Mouse (Mus musculus) limb, embryonic 10.5 days (tissue): Measurements from ENCODE around the gene Cgas. TPM values are rescaled to one million over a fixed set of nuclear protein-coding genes. Genes with fewer than 3 reads are reported as not detected.

Experiments used
- DNase-seq: peaks from one replicate; pipeline ENCODE4 v3.0.0-alpha.2; 2017; ENCODE audit warnings: low spot score
- H3K27ac ChIP-seq: fragments of 300-500 bp; sonication (generic); 2 replicates; pipeline ENCODE4 v1.5.1; 2016; ENCODE audit warnings: mild to moderate bottlenecking
- H3K27me3 ChIP-seq: fragments of 300-500 bp; sonication (generic); 2 replicates; pipeline ENCODE4 v1.6.1; 2016; ENCODE audit warnings: low read depth, mild to moderate bottlenecking; ENCODE audit not compliant: poor library complexity, severe bottlenecking
- H3K36me3 ChIP-seq: fragments of 300-500 bp; sonication (generic); 2 replicates; pipeline ENCODE4 v1.6.1; 2016; ENCODE audit warnings: mild to moderate bottlenecking, moderate library complexity
- H3K4me1 ChIP-seq: fragments of 300-500 bp; sonication (generic); 2 replicates; pipeline ENCODE4 v1.6.1; 2016
- H3K4me3 ChIP-seq: fragments of 300-500 bp; sonication (generic); 2 replicates; pipeline ENCODE4 v1.5.1; 2016; ENCODE audit warnings: mild to moderate bottlenecking, moderate library complexity
- H3K9me3 ChIP-seq: fragments of 300-500 bp; sonication (generic); replicated peaks from 2 replicates; pipeline ENCODE4 v1.6.1; 2016; ENCODE audit warnings: mild to moderate bottlenecking
- WGBS: fragments of 180-500 bp; shearing (Covaris S2); methylation state at CpG from one replicate; pipeline ENCODE4 v1.1.7; 2016; 5-methylcytosine and 5-hydroxymethylcytosine counted together
- microRNA-seq: library from miRNA; unstranded; fragments of <30 nt; microRNA quantifications from one replicate; pipeline ENCODE4, GENCODE M21; 2017
- polyA plus RNA-seq: library from polyadenylated mRNA; unstranded; fragments of >200 nt; fragmentation: Nextera tagmentation; extraction: Ambion mirVana; gene quantifications from 2 replicates; pipeline ENCODE4 v1.2.1, GENCODE M21; 2016

Cgas gene
- polyA plus RNA-seq, 1 experiment from 2014 or later, result 0.45 TPM

- H3K4me3 ChIP-seq, result peak overlapping the region; percentile 47
- peaks cover 73% of the 10 kb centered on the region for H3K27me3 ChIP-seq
- H3K4me1 ChIP-seq, result peaks cover 9% of the 10 kb centered on the region
- no peaks in the 10 kb centered on the region for H3K36me3 ChIP-seq
- DNase-seq, result no peak
- H3K27ac ChIP-seq, result no peak overlapping the region
- 35% methylated on average over 11 of the region's 11 CpGs for WGBS
- H3K9me3 ChIP-seq, result no peaks in the 10 kb centered on the region
Observed at GRCm38 (mm10) chr9:78395244-78395629, 47.8 kb downstream of the Cgas start.

- 65% methylated on average over 7 of the region's 7 CpGs for WGBS
- H3K9me3 ChIP-seq, result no peaks in the 10 kb centered on the region
- no peak overlapping the region for H3K27ac ChIP-seq
- H3K36me3 ChIP-seq, result no peaks in the 10 kb centered on the region
- no peak overlapping the region for H3K4me3 ChIP-seq
- no peak for DNase-seq
- peaks cover 73% of the 10 kb centered on the region for H3K27me3 ChIP-seq
- H3K4me1 ChIP-seq, result peaks cover 9% of the 10 kb centered on the region
Observed at GRCm38 (mm10) chr9:78394602-78395001, 48.4 kb downstream of the Cgas start.

DNA sequence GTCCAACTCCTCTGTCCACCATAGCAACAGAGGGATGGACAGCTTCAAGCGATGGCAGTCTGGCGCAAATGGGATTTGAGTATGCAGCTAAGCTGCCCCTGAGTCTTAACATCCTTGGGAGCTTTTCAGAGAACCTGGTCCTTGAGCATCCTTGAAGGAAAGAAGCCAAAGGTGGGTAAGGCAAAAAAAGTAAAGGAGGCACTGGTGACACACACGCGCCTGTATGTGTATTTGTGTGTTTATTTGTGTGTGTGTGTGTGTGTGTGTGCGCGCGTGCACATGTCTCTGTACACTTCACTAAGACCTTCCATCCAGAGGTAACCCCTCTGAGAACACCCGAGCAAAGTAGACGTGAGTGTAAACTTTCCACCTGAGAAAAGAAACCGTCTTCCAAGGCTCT is 49.3 kb downstream of the Cgas start:
- Histone ChIP-seq H3K4me1 (peaks cover 9% of the 10 kb centered on the region), H3K27ac (no peak overlapping the region), H3K9me3 (no peaks in the 10 kb centered on the region), H3K36me3 (no peaks in the 10 kb centered on the region), H3K27me3 (peaks cover 73% of the 10 kb centered on the region), H3K4me3 (no peak overlapping the region)
- WGBS, result 87% methylated on average over 10 of the region's 10 CpGs
- DNase-seq, result no peak

- Histone ChIP-seq H3K27me3 (peaks cover 38% of the 10 kb centered on the region), H3K9me3 (no peaks in the 10 kb centered on the region), H3K4me3 (no peak overlapping the region), H3K4me1 (no peaks in the 10 kb centered on the region), H3K36me3 (no peaks in the 10 kb centered on the region), H3K27ac (no peak overlapping the region)
- no peak for DNase-seq
- 59% methylated on average over 5 of the region's 5 CpGs for WGBS
Observed at GRCm38 (mm10) chr9:78389981-78390380, 53.1 kb downstream of the Cgas start.

DNA sequence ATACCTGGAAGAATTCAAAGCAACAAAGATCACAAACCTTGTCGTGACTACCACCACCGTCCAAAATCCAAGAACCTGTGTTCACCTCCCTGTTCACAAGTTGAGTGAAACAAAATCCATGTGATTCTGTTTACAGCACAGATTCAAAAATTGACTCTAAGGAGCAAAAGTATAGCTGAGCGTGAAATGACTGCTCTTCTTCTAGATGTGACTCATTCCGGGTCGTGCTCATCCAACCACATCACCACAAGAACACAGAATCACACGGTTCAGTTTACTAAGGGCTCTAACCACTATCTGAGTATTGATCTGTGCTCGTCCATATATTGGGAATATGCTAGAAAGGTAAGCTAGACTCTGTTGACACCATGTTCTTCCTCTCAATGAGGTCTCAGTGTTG is 56.1 kb downstream of the Cgas start:
- Histone ChIP-seq H3K9me3 (no peaks in the 10 kb centered on the region), H3K27ac (no peak overlapping the region), H3K27me3 (peaks cover 7% of the 10 kb centered on the region; the same call in 1 of the 2 replicates), H3K36me3 (no peaks in the 10 kb centered on the region), H3K4me3 (no peak overlapping the region), H3K4me1 (no peaks in the 10 kb centered on the region)
- DNase-seq, result no peak
- WGBS, result 91% methylated on average over 7 of the region's 7 CpGs

DNA sequence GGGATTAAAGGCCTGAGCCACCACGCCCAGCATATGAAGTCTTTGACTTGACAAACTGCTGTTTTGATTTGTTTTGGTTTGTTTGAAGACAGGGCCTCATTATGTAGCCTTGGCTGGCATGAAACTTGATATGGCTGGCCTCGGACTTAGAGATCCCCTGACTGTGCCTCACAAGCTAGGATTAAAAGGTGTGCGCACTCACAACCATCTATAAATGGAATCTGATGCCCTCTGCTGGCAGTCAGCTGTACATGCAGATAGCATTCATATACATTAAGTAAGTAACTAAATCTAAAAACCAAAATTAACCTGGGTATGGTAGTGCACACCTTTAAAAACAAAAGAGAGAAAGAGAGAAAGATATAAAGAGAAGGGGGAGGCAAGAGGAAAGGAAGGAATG is 57.1 kb downstream of the Cgas start:
- DNase-seq, result no peak
- 51% methylated on average over 3 of the region's 3 CpGs for WGBS
- H3K36me3 ChIP-seq, result no peaks in the 10 kb centered on the region
- no peaks in the 10 kb centered on the region for H3K9me3 ChIP-seq
- no peak overlapping the region for H3K4me3 ChIP-seq
- H3K4me1 ChIP-seq, result no peaks in the 10 kb centered on the region
- no peak overlapping the region for H3K27ac ChIP-seq
- H3K27me3 ChIP-seq, result 0 out of 2 replicates have a peak, but pooled peaks cover 3% of the 10 kb centered on the region

Small RNA genes lying within 50 kb of the gene (microRNA-seq; reads per million reads assigned to microRNA genes)
- not detected for gene Gm26377

Other genes starting within 250 kb of the Cgas start
- not detected in 2 replicates for gene Gsta1, start 212.6 kb downstream of the Cgas start, polyA plus RNA-seq
- gene Gm3776, start 186.1 kb downstream of the Cgas start, polyA plus RNA-seq, result not detected in 2 replicates
- not detected in 2 replicates for gene Gm10639, start 153.3 kb downstream of the Cgas start, polyA plus RNA-seq
- not detected in 2 replicates for gene Omt2a, start 128.4 kb downstream of the Cgas start, polyA plus RNA-seq
- gene Omt2b, start 115.6 kb downstream of the Cgas start, polyA plus RNA-seq, result not detected in 2 replicates
- not detected in 2 replicates for gene Gsta2, start 87.4 kb downstream of the Cgas start, polyA plus RNA-seq
- not detected in 2 replicates for gene Dppa5a, start 75.1 kb downstream of the Cgas start, polyA plus RNA-seq
- 0.40 and 0.90 TPM in 2 replicates for gene Ooep, start 64.5 kb downstream of the Cgas start, polyA plus RNA-seq
- gene Ddx43, start 47.5 kb downstream of the Cgas start, polyA plus RNA-seq, result 0.15 and 0.18 TPM in 2 replicates
- gene Mto1, start 5.0 kb upstream of the Cgas start, polyA plus RNA-seq, result 23.8 and 25.9 TPM in 2 replicates
- gene Gm17324, start 5.5 kb upstream of the Cgas start, polyA plus RNA-seq, result 0.73 and 1.2 TPM in 2 replicates
- 3,854 and 3,970 TPM in 2 replicates for gene Eef1a1, start 45.9 kb upstream of the Cgas start, polyA plus RNA-seq
- gene Slc17a5, start 144.8 kb upstream of the Cgas start, polyA plus RNA-seq, result 10.5 and 13.0 TPM in 2 replicates
- gene Cd109, start 172.3 kb upstream of the Cgas start, polyA plus RNA-seq, result 3.8 and 3.9 TPM in 2 replicates